Mouse (Mus musculus) CD8-positive naive resting alpha-beta T cell, adult 57 days (primary cell): ENCODE data around the gene Fitm2. TPM values are rescaled to one million over a fixed set of nuclear protein-coding genes. Genes with fewer than 3 reads are reported as not detected.

Experiments
- total RNA-seq: library from RNA; stranded (reverse); gene quantifications from one replicate; pipeline ENCODE4 v1.2.4, GENCODE M21; 2023

Gene Fitm2
- 4.6 TPM for total RNA-seq

GRCm38 (mm10) chr2:163472466-163472851 lies at the start of gene Fitm2:
TSS of gene Fitm2 (minus strand) at chr2:163472629.

GRCm38 (mm10) chr2:163506300-163507004 lies 34.0 kb upstream of the Fitm2 start, which contains the start of gene Hnf4a:
TSS of gene Hnf4a (plus strand) at chr2:163506808.

GRCm38 (mm10) chr2:163492018-163492417 lies 19.6 kb upstream of the Fitm2 start, which contains the start of gene R3hdml:
TSS of gene R3hdml (plus strand) at chr2:163492318.

GRCm38 (mm10) chr2:163438246-163438618 lies 34.2 kb downstream of the Fitm2 start, which contains the start of gene Gdap1l1:
TSS of gene Gdap1l1 (plus strand) at chr2:163438476.

GRCm38 (mm10) chr2:163424597-163424996 lies 47.8 kb downstream of the Fitm2 start, which contains the start of gene Oser1:
TSS of gene Oser1 (minus strand) at chr2:163424697.

Other genes starting within 250 kb of the Fitm2 start
- gene Jph2, start 74.6 kb downstream of the Fitm2 start, total RNA-seq = not detected
- gene Oser1, start 47.9 kb downstream of the Fitm2 start, total RNA-seq = 125 TPM
- gene Gdap1l1, start 34.2 kb downstream of the Fitm2 start, total RNA-seq = not detected
- not detected for gene R3hdml, start 19.7 kb upstream of the Fitm2 start, total RNA-seq
- not detected for gene Hnf4a, start 34.2 kb upstream of the Fitm2 start, total RNA-seq
- 57.9 TPM for gene Ttpal, start 129.7 kb upstream of the Fitm2 start, total RNA-seq
- 555 TPM for gene Serinc3, start 172.5 kb upstream of the Fitm2 start, total RNA-seq
- gene Pkig, start 185.8 kb upstream of the Fitm2 start, total RNA-seq = 20.4 TPM